Mouse (Mus musculus) heart, adult 2 months (tissue): Measurements from ENCODE around the gene Ankrd27. TPM values are rescaled to one million over a fixed set of nuclear protein-coding genes. Genes with fewer than 3 reads are reported as not detected.
A peak's percentile ranks its signal among the peaks of the same experiment; 100 is the strongest.
"Not testable (repeated sequence)": the region's sequence is repeated elsewhere in the genome, so short reads cannot be mapped to it uniquely, and the experiment has no call there.

Source experiments
- DNase-seq, 2 experiments: peaks; one replicate each; pipeline ENCODE4 v3.0.0; 2021
- H3K27ac ChIP-seq: fragments of 200-600 bp; 2 replicates; pipeline ENCODE4 v1.8.1; 2022
- H3K27me3 ChIP-seq: fragments of 200-500 bp; 2 replicates; pipeline ENCODE4 v1.6.1; 2012; ENCODE audit warnings: mild to moderate bottlenecking, low read length, inconsistent platforms, mixed read lengths; ENCODE audit not compliant: control insufficient read depth, insufficient read depth
- H3K36me3 ChIP-seq: fragments of 200-500 bp; 2 replicates; pipeline ENCODE4 v1.6.1; 2012; ENCODE audit warnings: low read length, inconsistent platforms; ENCODE audit not compliant: control insufficient read depth, insufficient read depth
- H3K4me1 ChIP-seq: fragments of 200-500 bp; 2 replicates; pipeline ENCODE4 v1.6.1; 2011; ENCODE audit warnings: low read length; ENCODE audit not compliant: control insufficient read depth, insufficient read depth
- H3K4me3 ChIP-seq: fragments of 200-600 bp; 2 replicates; pipeline ENCODE4 v1.8.1; 2022
- H3K79me2 ChIP-seq: fragments of 200-500 bp; replicated peaks from 2 replicates; pipeline ENCODE4 v1.6.1; 2012; ENCODE audit warnings: mild to moderate bottlenecking, inconsistent platforms, low read length, moderate library complexity, mixed read lengths; ENCODE audit not compliant: control insufficient read depth, insufficient read depth
- H3K9ac ChIP-seq: fragments of 200-500 bp; 2 replicates; pipeline ENCODE4 v1.6.1; 2012; ENCODE audit warnings: low read depth, mild to moderate bottlenecking, control low read depth, inconsistent platforms, low read length, mixed read lengths
- CTCF ChIP-seq: fragments of 200-600 bp; IDR thresholded peaks from 2 replicates; pipeline ENCODE4 v1.8.1; 2022; ENCODE audit warnings: antibody characterized with exemption, mild to moderate bottlenecking, moderate library complexity
- EP300 ChIP-seq: fragments of 200-500 bp; IDR thresholded peaks from 2 replicates; pipeline ENCODE4 v1.6.1; 2011; ENCODE audit warnings: low read depth, low read length, control low read depth; ENCODE audit not compliant: insufficient read depth
- POLR2A ChIP-seq: fragments of 200-500 bp; IDR thresholded peaks from 2 replicates; pipeline ENCODE4 v1.6.1; 2011; ENCODE audit warnings: mild to moderate bottlenecking, low read depth, low read length, control low read depth; ENCODE audit not compliant: insufficient read depth
- WGBS: fragments of 180-500 bp; shearing (Covaris S2); methylation state at CpG from one replicate; pipeline ENCODE4 v1.1.7; 2018; 5-methylcytosine and 5-hydroxymethylcytosine counted together
- intact Hi-C: fragments of 180-260 bp; cut with DNase I; formaldehyde crosslinking; loops from one replicate; pipeline ENCODE4 v1.15.1; 2025
- polyA plus RNA-seq: library from polyadenylated mRNA; depleted of rRNA; stranded (reverse); fragments of >200 nt; gene quantifications from 2 replicates; pipeline ENCODE4 v1.2.3, GENCODE M21; 2012
- total RNA-seq, 2 experiments: library from RNA; stranded (reverse); gene quantifications; 2 replicates each; pipeline ENCODE4 v1.2.3; 2021

Ankrd27 gene
- total and polyA plus RNA-seq, 3 experiments, result 10.6 to 13.7 (median 12.5) TPM

- 22% methylated on average over 6 of the region's 6 CpGs for WGBS
- not testable (repeated sequence) for H3K4me1 ChIP-seq, H3K79me2 ChIP-seq, H3K27ac ChIP-seq, H3K4me3 ChIP-seq, DNase-seq, H3K9ac ChIP-seq, H3K36me3 ChIP-seq, H3K27me3 ChIP-seq
- TF ChIP-seq CTCF, result peak; percentile 56
- intact Hi-C loops, result loop anchor here (2.0 kb wide), 1 partner anchor 24 kb away; no protein-coding TSS in a partner anchor
These were observed 15.2 kb upstream of the Ankrd27 start for GRCm38 (mm10) chr7:35570883-35571282.

- H3K4me1 ChIP-seq, result no peaks in the 10 kb centered on the region
These were observed 6.2 kb upstream of the Ankrd27 start for GRCm38 (mm10) chr7:35579849-35580248.

GRCm38 (mm10) chr7:35582719-35583118, 3.3 kb upstream of the Ankrd27 start:
- no peaks in the 10 kb centered on the region for H3K36me3 ChIP-seq
- H3K27me3 ChIP-seq, result peaks cover 9% of the 10 kb centered on the region; the same call in 1 of the 2 replicates
- DNase-seq, result no peak
- intact Hi-C loops, result no loop called here
- H3K4me3 ChIP-seq, result no peak overlapping the region
- no peak overlapping the region for H3K27ac ChIP-seq
- peaks cover 1% of the 10 kb centered on the region; the same call in 1 of the 2 replicates for H3K4me1 ChIP-seq
- TF ChIP-seq POLR2A (no peak), CTCF (peak; percentile 16; the same call in 1 of the 2 replicates)
- no peak overlapping the region for H3K9ac ChIP-seq
- WGBS, result 74% methylated on average over 5 of the region's 5 CpGs
- H3K79me2 ChIP-seq, result no peaks in the 10 kb centered on the region

More at GRCm38 (mm10) chr7:35579849-35580248, 6.2 kb upstream of the Ankrd27 start:
- Histone ChIP-seq H3K27ac (no peak overlapping the region), H3K27me3 (peaks cover 7% of the 10 kb centered on the region; the same call in 1 of the 2 replicates), H3K9ac (no peak overlapping the region), H3K4me3 (no peak overlapping the region), H3K79me2 (no peaks in the 10 kb centered on the region), H3K36me3 (no peaks in the 10 kb centered on the region)
- intact Hi-C loops, result no loop called here
- DNase-seq, result peak; percentile 17 to 43
- peak; percentile 81 for TF ChIP-seq CTCF
- TF ChIP-seq POLR2A, result no peak
- WGBS, result 35% methylated on average over 4 of the region's 4 CpGs

GRCm38 (mm10) chr7:35583476-35584025, 2.5 kb upstream of the Ankrd27 start:
- Histone ChIP-seq H3K9ac (no peak overlapping the region), H3K36me3 (no peaks in the 10 kb centered on the region), H3K4me1 (peaks cover 1% of the 10 kb centered on the region; the same call in 1 of the 2 replicates), H3K4me3 (no peak overlapping the region), H3K79me2 (no peaks in the 10 kb centered on the region), H3K27ac (no peak overlapping the region), H3K27me3 (peaks cover 9% of the 10 kb centered on the region; the same call in 1 of the 2 replicates)
- TF ChIP-seq EP300 (no peak), CTCF (no peak), POLR2A (no peak)
- no peak for DNase-seq
- WGBS, result 29% methylated on average over 11 of the region's 11 CpGs
- intact Hi-C loops, result loop anchor here (2.0 kb wide), 1 partner anchor 27 kb away; the partner anchor contains the start of gene Nudt19

GRCm38 (mm10) chr7:35584068-35584785, 1.8 kb upstream of the Ankrd27 start:
- H3K27ac ChIP-seq, result no peak overlapping the region
- H3K4me3 ChIP-seq, result peak overlapping the region; percentile 81
- peak in 1 of 2 experiments; percentile 28 for DNase-seq
- H3K27me3 ChIP-seq, result peaks cover 9% of the 10 kb centered on the region; the same call in 1 of the 2 replicates
- H3K4me1 ChIP-seq, result peaks cover 1% of the 10 kb centered on the region; the same call in 1 of the 2 replicates
- no peaks in the 10 kb centered on the region for H3K36me3 ChIP-seq
- 13% methylated on average over 36 of the region's 36 CpGs for WGBS
- H3K9ac ChIP-seq, result peak overlapping the region; percentile 57
- TF ChIP-seq CTCF (no peak), EP300 (no peak), POLR2A (no peak)
- intact Hi-C loops, result loop anchor here (2.0 kb wide), 1 partner anchor 27 kb away; the partner anchor contains the start of gene Nudt19
- H3K79me2 ChIP-seq, result no peaks in the 10 kb centered on the region

- no peak for TF ChIP-seq POLR2A
- TF ChIP-seq CTCF, result no peak
- TF ChIP-seq EP300, result no peak
- peak in 1 of 2 experiments; percentile 50 for DNase-seq
- under 1% methylated on average over 50 of the region's 50 CpGs for WGBS
- H3K79me2 ChIP-seq, result no peaks in the 10 kb centered on the region
- peak overlapping the region; percentile 57 for H3K9ac ChIP-seq
- peak overlapping the region; percentile 81 for H3K4me3 ChIP-seq
- peaks cover 1% of the 10 kb centered on the region; the same call in 1 of the 2 replicates for H3K4me1 ChIP-seq
- intact Hi-C loops, result loop anchor here (2.0 to 5.0 kb wide), 2 partner anchors 28 to 63 kb away; partner anchors contain the start of genes Nudt19 and Pdcd5
- H3K36me3 ChIP-seq, result no peaks in the 10 kb centered on the region
- peaks cover 9% of the 10 kb centered on the region; the same call in 1 of the 2 replicates for H3K27me3 ChIP-seq
- H3K27ac ChIP-seq, result no peak overlapping the region
These were observed 1.3 kb upstream of the Ankrd27 start for GRCm38 (mm10) chr7:35584786-35585190.
